Mouse (Mus musculus) stomach, embryonic 16.5 days (tissue): Measurements from ENCODE around the gene Adamts2. TPM values are rescaled to one million over a fixed set of nuclear protein-coding genes. Genes with fewer than 3 reads are reported as not detected.

ENCODE experiments used
- ATAC-seq: fragments of 200-750 bp; cut with Nextera tagmentation; 2 replicates; pipeline ENCODE4 v1.8.0; 2017; ENCODE audit warnings: moderate number of reproducible peaks, moderate TSS enrichment; ENCODE audit not compliant: insufficient read depth, low FRiP score
- H3K27ac ChIP-seq: fragments of 300-500 bp; sonication (generic); 2 replicates; pipeline ENCODE4 v1.5.1; 2014; ENCODE audit warnings: low read length
- H3K27me3 ChIP-seq: fragments of 300-500 bp; sonication (generic); 2 replicates; pipeline ENCODE4 v1.6.1; 2014; ENCODE audit warnings: low read length, control low read depth, mixed read lengths; ENCODE audit not compliant: control insufficient read depth, insufficient read depth
- H3K36me3 ChIP-seq: fragments of 300-500 bp; sonication (generic); 2 replicates; pipeline ENCODE4 v1.6.1; 2014; ENCODE audit warnings: low read length; ENCODE audit not compliant: control insufficient read depth, insufficient read depth
- H3K4me1 ChIP-seq: fragments of 300-500 bp; sonication (generic); 2 replicates; pipeline ENCODE4 v1.6.1; 2014; ENCODE audit warnings: low read length, control low read depth, mixed read lengths; ENCODE audit not compliant: control insufficient read depth, insufficient read depth
- H3K4me2 ChIP-seq: fragments of 300-500 bp; sonication (generic); 2 replicates; pipeline ENCODE4 v1.6.1; 2014; ENCODE audit warnings: low read depth, low read length, mixed read lengths
- H3K4me3 ChIP-seq: fragments of 300-500 bp; sonication (generic); replicated peaks from 2 replicates; pipeline ENCODE4 v1.5.1; 2014; ENCODE audit warnings: mild to moderate bottlenecking, low read length
- H3K9ac ChIP-seq: fragments of 300-500 bp; sonication (generic); 2 replicates; pipeline ENCODE4 v1.6.1; 2014; ENCODE audit warnings: low read length
- H3K9me3 ChIP-seq: fragments of 300-500 bp; sonication (generic); replicated peaks from 2 replicates; pipeline ENCODE4 v1.6.1; 2016; ENCODE audit warnings: low read length, control low read depth; ENCODE audit not compliant: control insufficient read depth
- WGBS: fragments of 180-500 bp; shearing (Covaris S2); extraction: QIAGEN DNeasy Blood & Tissue Kit; methylation state at CpG from one replicate; pipeline ENCODE4 v1.1.7; 2014; 5-methylcytosine and 5-hydroxymethylcytosine counted together
- polyA plus RNA-seq: library from polyadenylated mRNA; unstranded; fragments of >200 nt; fragmentation: Nextera tagmentation; extraction: Ambion mirVana; gene quantifications from 2 replicates; pipeline ENCODE4 v1.2.1, GENCODE M21; 2015

Adamts2 gene
- polyA plus RNA-seq, 1 experiment from 2014 or later, result 13.3 TPM

- Histone ChIP-seq H3K4me2 (no peak overlapping the region), H3K9me3 (0 out of 2 replicates have a peak, but pooled peaks cover 4% of the 10 kb centered on the region), H3K36me3 (no peaks in the 10 kb centered on the region), H3K27me3 (no peaks in the 10 kb centered on the region), H3K27ac (no peak overlapping the region), H3K4me3 (no peak overlapping the region), H3K9ac (no peak overlapping the region), H3K4me1 (peaks cover 26% of the 10 kb centered on the region)
- no peak for ATAC-seq
- 45% methylated on average over 12 of the region's 12 CpGs for WGBS
These were observed 119.1 kb downstream of the Adamts2 start for GRCm38 (mm10) chr11:50720856-50721550.

- no peaks in the 10 kb centered on the region for H3K27me3 ChIP-seq
- H3K9me3 ChIP-seq, result 0 out of 2 replicates have a peak, but pooled peaks cover 4% of the 10 kb centered on the region
- no peak overlapping the region for H3K9ac ChIP-seq
- H3K4me1 ChIP-seq, result peaks cover 6% of the 10 kb centered on the region; the same call in 1 of the 2 replicates
- no peak overlapping the region for H3K27ac ChIP-seq
- WGBS, result 63% methylated on average over 4 of the region's 4 CpGs
- no peak overlapping the region for H3K4me3 ChIP-seq
- ATAC-seq, result no peak
- H3K4me2 ChIP-seq, result no peak overlapping the region
- H3K36me3 ChIP-seq, result no peaks in the 10 kb centered on the region
These were observed 123.7 kb downstream of the Adamts2 start for GRCm38 (mm10) chr11:50725595-50725994.

- no peak overlapping the region for H3K4me3 ChIP-seq
- 81% methylated on average over 5 of the region's 5 CpGs for WGBS
These were observed 124.2 kb downstream of the Adamts2 start for GRCm38 (mm10) chr11:50726035-50726434.

GRCm38 (mm10) chr11:50733146-50733545, 131.3 kb downstream of the Adamts2 start:
- no peak for ATAC-seq
- no peak overlapping the region for H3K4me3 ChIP-seq
- H3K27ac ChIP-seq, result no peak overlapping the region
- H3K4me1 ChIP-seq, result no peaks in the 10 kb centered on the region
- H3K27me3 ChIP-seq, result no peaks in the 10 kb centered on the region
- no peaks in the 10 kb centered on the region for H3K36me3 ChIP-seq
- no peaks in the 10 kb centered on the region for H3K9me3 ChIP-seq
- 23% methylated on average over 3 of the region's 3 CpGs for WGBS
- H3K9ac ChIP-seq, result no peak overlapping the region
- no peak overlapping the region for H3K4me2 ChIP-seq

More at GRCm38 (mm10) chr11:50726035-50726434, 124.2 kb downstream of the Adamts2 start:
- Histone ChIP-seq H3K4me2 (no peak overlapping the region), H3K4me1 (peaks cover 2% of the 10 kb centered on the region; the same call in 1 of the 2 replicates), H3K9me3 (0 out of 2 replicates have a peak, but pooled peaks cover 4% of the 10 kb centered on the region), H3K36me3 (no peaks in the 10 kb centered on the region), H3K27ac (no peak overlapping the region), H3K9ac (no peak overlapping the region), H3K27me3 (no peaks in the 10 kb centered on the region)
- ATAC-seq, result no peak

- 67% methylated on average over 4 of the region's 4 CpGs for WGBS
These were observed 132.2 kb downstream of the Adamts2 start for GRCm38 (mm10) chr11:50734129-50734528.

GRCm38 (mm10) chr11:50736548-50736947, 134.7 kb downstream of the Adamts2 start:
- H3K4me3 ChIP-seq, result no peak overlapping the region
- no peaks in the 10 kb centered on the region for H3K9me3 ChIP-seq
- 91% methylated on average over 1 of the region's 1 CpGs for WGBS
- H3K27ac ChIP-seq, result no peak overlapping the region
- H3K4me2 ChIP-seq, result no peak overlapping the region
- H3K27me3 ChIP-seq, result no peaks in the 10 kb centered on the region
- H3K4me1 ChIP-seq, result no peaks in the 10 kb centered on the region
- H3K36me3 ChIP-seq, result no peaks in the 10 kb centered on the region
- H3K9ac ChIP-seq, result no peak overlapping the region
- ATAC-seq, result no peak

More at GRCm38 (mm10) chr11:50734129-50734528, 132.2 kb downstream of the Adamts2 start:
- ATAC-seq, result no peak
- Histone ChIP-seq H3K36me3 (no peaks in the 10 kb centered on the region), H3K27ac (no peak overlapping the region), H3K9me3 (no peaks in the 10 kb centered on the region), H3K4me3 (no peak overlapping the region), H3K27me3 (no peaks in the 10 kb centered on the region), H3K4me2 (no peak overlapping the region), H3K9ac (no peak overlapping the region), H3K4me1 (no peaks in the 10 kb centered on the region)

- H3K9me3 ChIP-seq, result no peaks in the 10 kb centered on the region
- H3K36me3 ChIP-seq, result no peaks in the 10 kb centered on the region
- H3K4me2 ChIP-seq, result no peak overlapping the region
- ATAC-seq, result no peak
- H3K9ac ChIP-seq, result no peak overlapping the region
- H3K4me3 ChIP-seq, result no peak overlapping the region
- no peak overlapping the region for H3K27ac ChIP-seq
- H3K4me1 ChIP-seq, result no peaks in the 10 kb centered on the region
- H3K27me3 ChIP-seq, result no peaks in the 10 kb centered on the region
- 100% methylated on average over 1 of the region's 1 CpGs for WGBS
These were observed 136.6 kb downstream of the Adamts2 start for GRCm38 (mm10) chr11:50738436-50738835.

- no peaks in the 10 kb centered on the region for H3K9me3 ChIP-seq
- no peaks in the 10 kb centered on the region for H3K4me1 ChIP-seq
- no peak overlapping the region for H3K27ac ChIP-seq
- no peak overlapping the region for H3K9ac ChIP-seq
- WGBS, result 27% methylated on average over 10 of the region's 10 CpGs
- no peak for ATAC-seq
- no peak overlapping the region for H3K4me3 ChIP-seq
- H3K4me2 ChIP-seq, result no peak overlapping the region
- no peaks in the 10 kb centered on the region for H3K27me3 ChIP-seq
- H3K36me3 ChIP-seq, result no peaks in the 10 kb centered on the region
These were observed 137.6 kb downstream of the Adamts2 start for GRCm38 (mm10) chr11:50739453-50739852.

- no peaks in the 10 kb centered on the region for H3K4me1 ChIP-seq
- H3K36me3 ChIP-seq, result no peaks in the 10 kb centered on the region
- ATAC-seq, result no peak
- no peak overlapping the region for H3K27ac ChIP-seq
- H3K4me2 ChIP-seq, result no peak overlapping the region
- H3K4me3 ChIP-seq, result no peak overlapping the region
- no peaks in the 10 kb centered on the region for H3K9me3 ChIP-seq
- H3K9ac ChIP-seq, result no peak overlapping the region
- 67% methylated on average over 1 of the region's 1 CpGs for WGBS
- H3K27me3 ChIP-seq, result no peaks in the 10 kb centered on the region
These were observed 140.3 kb downstream of the Adamts2 start for GRCm38 (mm10) chr11:50742146-50742545.
